Mouse (Mus musculus) hindbrain, postnatal 0 days (tissue): ENCODE results near the gene Atp6v0c. TPM values are rescaled to one million over a fixed set of nuclear protein-coding genes. Genes with fewer than 3 reads are reported as not detected.
A peak's percentile ranks its signal among the peaks of the same experiment; 100 is the strongest.

ENCODE experiments used
- ATAC-seq: fragments of 200-750 bp; cut with Nextera tagmentation; 2 replicates; pipeline ENCODE4 v1.8.0; 2017; ENCODE audit warnings: mild to moderate bottlenecking, moderate TSS enrichment, moderate library complexity
- DNase-seq: peaks from one replicate; pipeline ENCODE4 v3.0.0-alpha.2; 2015; ENCODE audit warnings: low spot score
- H3K27ac ChIP-seq: fragments of 300-500 bp; sonication (generic); 2 replicates; pipeline ENCODE4 v1.5.1; 2014; ENCODE audit warnings: mild to moderate bottlenecking
- H3K27me3 ChIP-seq: fragments of 300-500 bp; sonication (generic); 2 replicates; pipeline ENCODE4 v1.6.1; 2014; ENCODE audit warnings: low read length, mixed read lengths; ENCODE audit not compliant: insufficient read depth
- H3K36me3 ChIP-seq: fragments of 300-500 bp; sonication (generic); 2 replicates; pipeline ENCODE4 v1.6.1; 2014; ENCODE audit warnings: low read length, mixed read lengths; ENCODE audit not compliant: insufficient read depth
- H3K4me1 ChIP-seq: fragments of 300-500 bp; sonication (generic); 2 replicates; pipeline ENCODE4 v1.6.1; 2014; ENCODE audit warnings: antibody characterized with exemption, low read length, mixed read lengths; ENCODE audit not compliant: insufficient read depth
- H3K4me2 ChIP-seq: fragments of 300-500 bp; sonication (generic); 2 replicates; pipeline ENCODE4 v1.6.1; 2014; ENCODE audit warnings: low read depth, mild to moderate bottlenecking, low read length, moderate library complexity, mixed read lengths
- H3K4me3 ChIP-seq: fragments of 300-500 bp; sonication (generic); 2 replicates; pipeline ENCODE4 v1.5.1; 2014; ENCODE audit warnings: low read length
- H3K9ac ChIP-seq: fragments of 300-500 bp; sonication (generic); replicated peaks from 2 replicates; pipeline ENCODE4 v1.6.1; 2014; ENCODE audit warnings: mild to moderate bottlenecking, low read length, moderate library complexity, mixed read lengths
- H3K9me3 ChIP-seq: fragments of 300-500 bp; sonication (generic); 2 replicates; pipeline ENCODE4 v1.6.1; 2016; ENCODE audit warnings: low read length, mixed read lengths
- CTCF ChIP-seq: IDR thresholded peaks from 2 replicates; pipeline ENCODE4 v1.5.1; 2016; ENCODE audit warnings: antibody characterized with exemption, control low read depth, low read depth
- WGBS: fragments of 180-500 bp; shearing (Covaris S2); extraction: QIAGEN DNeasy Blood & Tissue Kit; methylation state at CpG from one replicate; pipeline ENCODE4 v1.1.7; 2014; 5-methylcytosine and 5-hydroxymethylcytosine counted together
- polyA plus RNA-seq: library from polyadenylated mRNA; unstranded; fragments of >200 nt; fragmentation: Nextera tagmentation; extraction: Ambion mirVana; gene quantifications from 2 replicates; pipeline ENCODE4 v1.2.1, GENCODE M21; 2015
- total RNA-seq: library from RNA; depleted of rRNA; stranded (reverse); fragments of >200 nt; gene quantifications from 2 replicates; pipeline ENCODE4 v1.2.3, GENCODE M21; 2014

The Atp6v0c gene
- total and polyA plus RNA-seq, 2 experiments from 2014 or later = 854 to 2,275 TPM

DNA sequence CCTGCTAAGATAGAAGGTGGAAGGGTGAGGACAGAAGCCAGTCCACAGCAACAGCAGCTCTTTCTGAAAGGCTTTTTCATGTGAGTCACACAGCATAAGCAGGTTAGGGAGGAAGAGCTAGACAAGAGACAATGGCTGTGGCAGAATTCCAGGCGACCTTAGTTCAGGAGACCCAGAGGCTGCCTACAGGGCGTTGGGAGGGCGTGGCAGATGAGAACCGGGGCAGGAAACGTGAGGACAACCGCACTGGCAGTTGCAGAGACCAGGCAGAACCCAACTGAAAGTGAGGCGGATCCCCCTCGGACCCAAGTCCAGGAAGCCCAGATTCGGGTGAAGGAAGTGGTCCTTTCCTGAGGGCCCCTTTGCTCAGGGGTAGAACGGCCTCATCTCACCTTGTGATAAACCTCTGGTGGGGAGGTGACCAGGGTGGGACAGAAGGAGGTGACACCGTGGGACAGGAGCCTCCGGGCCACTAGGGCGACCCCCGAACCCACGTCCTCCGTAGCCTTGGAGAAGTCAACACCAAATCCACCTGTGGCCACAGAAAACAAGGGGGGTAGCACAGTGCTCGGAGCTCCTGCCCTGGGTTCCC, 6.8 kb downstream of the Atp6v0c start:
- Histone ChIP-seq H3K9me3 (no peaks in the 10 kb centered on the region), H3K4me3 (peak overlapping the region; percentile 63), H3K4me1 (peaks cover 8% of the 10 kb centered on the region), H3K4me2 (peak overlapping the region; percentile 87), H3K36me3 (peaks cover 3% of the 10 kb centered on the region; the same call in 1 of the 2 replicates), H3K27me3 (no peaks in the 10 kb centered on the region), H3K9ac (peak overlapping the region; percentile 56), H3K27ac (peak overlapping the region; percentile 83)
- ATAC-seq (no peak), DNase-seq (no peak)
- 33% methylated on average over 17 of the region's 17 CpGs for WGBS
- no peak for TF ChIP-seq CTCF

DNA sequence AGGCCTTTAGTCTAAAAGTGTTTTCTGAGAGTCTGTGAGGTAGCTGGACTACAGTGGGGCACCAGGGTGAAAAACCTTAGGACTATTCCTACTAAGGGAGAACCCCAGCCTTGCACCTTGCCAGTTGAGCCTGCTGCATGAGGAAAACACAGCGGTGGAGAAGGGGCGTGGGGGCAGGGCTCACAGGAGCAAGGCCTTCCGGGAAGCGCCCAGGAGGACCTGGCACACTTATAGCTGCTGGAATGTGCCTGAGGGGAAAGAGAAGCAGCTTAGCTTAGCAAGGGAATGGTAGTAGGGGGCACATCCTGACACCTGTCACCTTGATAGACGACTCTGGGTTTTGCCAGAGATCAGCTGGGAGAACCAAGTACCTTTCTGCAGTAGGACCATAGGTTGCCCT, 8.0 kb downstream of the Atp6v0c start:
- 85% methylated on average over 5 of the region's 5 CpGs for WGBS
- no peak for ATAC-seq
- H3K4me2 ChIP-seq = no peak overlapping the region

DNA sequence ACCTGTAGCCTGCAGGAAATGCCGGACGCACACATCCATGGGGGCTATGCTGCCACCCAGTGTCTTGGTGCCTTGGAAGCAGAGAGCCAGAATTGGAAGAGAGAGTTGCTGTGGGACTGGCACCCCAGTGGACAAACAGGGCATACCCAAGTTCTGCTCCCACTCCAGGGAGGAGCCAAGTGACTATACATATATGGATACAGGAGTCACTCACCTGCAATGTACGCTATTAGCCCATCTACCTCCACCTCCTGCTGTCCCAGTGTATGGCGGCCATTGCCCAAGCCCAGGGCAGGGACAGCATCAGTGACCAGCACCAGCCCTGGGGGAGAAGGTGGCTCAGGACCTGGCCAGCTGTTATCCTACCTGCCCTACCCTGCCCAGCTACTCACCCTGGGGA, 12.0 kb downstream of the Atp6v0c start:
- WGBS = 98% methylated on average over 4 of the region's 4 CpGs
- H3K4me3 ChIP-seq = no peak overlapping the region
- no peak overlapping the region for H3K9ac ChIP-seq
- no peak for TF ChIP-seq CTCF
- no peaks in the 10 kb centered on the region for H3K9me3 ChIP-seq
- H3K27ac ChIP-seq = no peak overlapping the region
- H3K4me1 ChIP-seq = peaks cover 1% of the 10 kb centered on the region; the same call in 1 of the 2 replicates
- H3K27me3 ChIP-seq = no peaks in the 10 kb centered on the region
- no peak overlapping the region for H3K4me2 ChIP-seq
- no peaks in the 10 kb centered on the region; the same call in 1 of the 2 replicates for H3K36me3 ChIP-seq
- no peak for DNase-seq
- ATAC-seq = no peak

More for the DNA sequence above, 8.0 kb downstream of the Atp6v0c start:
- Histone ChIP-seq H3K36me3 (peaks cover 1% of the 10 kb centered on the region; the same call in 1 of the 2 replicates), H3K4me3 (no peak overlapping the region), H3K9me3 (no peaks in the 10 kb centered on the region), H3K4me1 (peaks cover 5% of the 10 kb centered on the region; the same call in 1 of the 2 replicates), H3K27ac (no peak overlapping the region), H3K27me3 (no peaks in the 10 kb centered on the region), H3K9ac (no peak overlapping the region)
- no peak for DNase-seq
- TF ChIP-seq CTCF = no peak

DNA sequence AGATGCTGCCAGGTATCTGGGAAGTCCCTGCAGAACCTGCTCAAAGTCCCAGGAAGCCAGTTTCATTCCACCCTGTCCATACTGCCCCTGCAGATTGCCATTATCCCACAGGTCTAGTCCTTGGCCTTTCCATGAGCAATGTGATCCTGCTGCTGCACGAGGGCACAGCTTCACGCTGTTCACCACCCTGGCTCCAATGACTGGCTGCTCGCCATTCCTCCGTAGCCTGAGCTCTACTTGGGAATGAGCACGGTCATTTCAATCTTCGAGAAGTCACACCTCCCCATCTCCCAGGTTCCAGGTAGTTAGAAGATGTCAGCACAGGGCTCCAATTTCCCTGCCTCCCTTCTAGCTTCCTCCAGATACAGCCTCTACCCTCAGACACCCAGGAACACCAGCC, 12.4 kb downstream of the Atp6v0c start:
- TF ChIP-seq CTCF = no peak
- no peak overlapping the region for H3K4me3 ChIP-seq

DNA sequence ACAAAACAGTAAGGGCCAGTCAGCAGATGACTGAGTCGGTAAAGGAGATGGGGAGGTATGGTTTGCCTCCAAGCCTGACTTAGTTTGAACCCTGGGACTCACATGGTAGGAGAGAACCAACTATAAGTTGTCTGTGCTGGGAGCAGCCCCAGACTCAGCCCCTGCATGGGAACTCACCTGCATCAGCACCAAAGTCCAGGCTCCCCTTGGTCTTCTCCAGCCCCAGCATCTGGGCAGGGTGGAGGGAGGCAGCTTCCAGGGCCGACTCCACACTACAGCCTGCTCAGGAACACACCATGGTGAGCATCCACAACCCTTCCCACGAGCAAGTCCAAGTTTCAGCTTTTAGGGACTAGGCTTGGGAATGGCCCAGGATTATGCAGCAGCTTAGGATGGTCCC, 13.1 kb downstream of the Atp6v0c start:
- DNase-seq (no peak), ATAC-seq (no peak)
- Histone ChIP-seq H3K9me3 (no peaks in the 10 kb centered on the region), H3K4me1 (peaks cover 6% of the 10 kb centered on the region), H3K36me3 (no peaks in the 10 kb centered on the region; the same call in 1 of the 2 replicates), H3K27me3 (no peaks in the 10 kb centered on the region), H3K4me2 (no peak overlapping the region), H3K27ac (no peak overlapping the region), H3K4me3 (no peak overlapping the region), H3K9ac (no peak overlapping the region)
- whole genome bisulfite sequencing = 87% methylated on average over 3 of the region's 3 CpGs
- TF ChIP-seq CTCF = no peak

More for the DNA sequence above, 12.4 kb downstream of the Atp6v0c start:
- no peak overlapping the region for H3K27ac ChIP-seq
- H3K9ac ChIP-seq = no peak overlapping the region
- no peak overlapping the region for H3K4me2 ChIP-seq
- DNase-seq (no peak), ATAC-seq (no peak)
- no peaks in the 10 kb centered on the region; the same call in 1 of the 2 replicates for H3K36me3 ChIP-seq
- WGBS = 95% methylated on average over 6 of the region's 6 CpGs
- peaks cover under 1% of the 10 kb centered on the region for H3K4me1 ChIP-seq
- no peaks in the 10 kb centered on the region for H3K27me3 ChIP-seq
- no peaks in the 10 kb centered on the region for H3K9me3 ChIP-seq

DNA sequence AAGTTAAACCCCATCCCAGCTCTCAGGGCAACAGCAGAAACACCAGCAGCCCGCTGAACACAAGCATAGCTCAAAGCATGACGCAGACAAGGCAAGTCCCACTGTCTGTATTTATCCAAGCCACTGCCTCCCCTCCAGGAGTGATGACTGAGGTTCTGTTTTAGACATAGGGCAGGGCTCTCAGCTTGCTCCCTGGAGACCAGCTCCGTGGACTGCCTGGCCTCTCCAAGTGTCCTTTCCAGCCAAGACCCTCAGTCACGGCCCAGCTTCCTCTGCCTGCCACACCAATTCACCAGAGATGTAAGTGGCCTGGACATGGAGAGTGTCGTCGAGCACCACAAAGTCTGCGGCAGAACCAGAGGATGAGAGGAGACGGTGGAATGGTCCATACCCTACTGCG, 13.8 kb downstream of the Atp6v0c start:
- Histone ChIP-seq H3K9ac (no peak overlapping the region), H3K9me3 (no peaks in the 10 kb centered on the region), H3K4me3 (no peak overlapping the region), H3K36me3 (no peaks in the 10 kb centered on the region; the same call in 1 of the 2 replicates), H3K27me3 (no peaks in the 10 kb centered on the region), H3K4me1 (peaks cover 6% of the 10 kb centered on the region), H3K27ac (no peak overlapping the region), H3K4me2 (no peak overlapping the region)
- no peak for ATAC-seq
- TF ChIP-seq CTCF = no peak
- WGBS = 87% methylated on average over 9 of the region's 9 CpGs
- no peak for DNase-seq

DNA sequence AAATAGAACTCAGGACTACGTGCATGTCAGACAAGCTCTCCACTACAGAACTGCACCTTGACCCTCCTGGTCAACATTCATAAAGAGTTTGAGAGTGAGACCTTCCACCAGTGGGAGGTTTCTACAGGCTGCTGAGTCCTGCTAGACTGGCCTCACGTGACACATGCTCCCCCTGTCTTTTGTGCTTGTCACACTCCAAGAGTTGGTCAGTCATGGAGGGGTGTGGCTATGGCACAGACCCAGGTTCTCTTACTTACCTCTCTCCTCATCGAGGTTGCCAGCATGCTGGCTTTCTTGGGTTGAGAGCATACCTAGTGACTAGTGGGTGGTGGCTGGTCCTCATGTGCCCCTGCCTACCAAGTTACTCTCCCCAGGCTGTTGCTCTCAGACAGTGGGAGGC, 15.0 kb downstream of the Atp6v0c start:
- no peak for TF ChIP-seq CTCF
- WGBS = 66% methylated on average over 3 of the region's 3 CpGs
- no peak overlapping the region for H3K9ac ChIP-seq
- no peak overlapping the region for H3K4me3 ChIP-seq
- H3K9me3 ChIP-seq = no peaks in the 10 kb centered on the region
- DNase-seq (no peak), ATAC-seq (no peak)
- H3K36me3 ChIP-seq = no peaks in the 10 kb centered on the region; the same call in 1 of the 2 replicates
- no peak overlapping the region for H3K4me2 ChIP-seq
- no peak overlapping the region for H3K27ac ChIP-seq
- no peaks in the 10 kb centered on the region for H3K27me3 ChIP-seq
- peaks cover 6% of the 10 kb centered on the region for H3K4me1 ChIP-seq
